Mouse (Mus musculus) central nervous system, embryonic 11.5 days (tissue): ENCODE data around the gene Mstn. TPM values are rescaled to one million over a fixed set of nuclear protein-coding genes. Genes with fewer than 3 reads are reported as not detected.

Experiments used
- polyA plus RNA-seq: library from polyadenylated mRNA; depleted of rRNA; stranded (reverse); fragments of >200 nt; gene quantifications from 2 replicates; pipeline ENCODE4 v1.2.3, GENCODE M21; 2012; rRNA removed

Gene Mstn
- polyA plus RNA-seq, result 0.41 and 2.2 TPM in 2 replicates

GRCm38 (mm10) chr1:53061340-53061739 lies at the start of gene Mstn:
Gene Mstn, plus strand, starts transcription at chr1:53061640.

GRCm38 (mm10) chr1:53020079-53020478 lies 41.4 kb upstream of the Mstn start, which contains the start of gene 1700019D03Rik:
Gene 1700019D03Rik, minus strand, starts transcription at chr1:53020179.

Other genes with a start within 250 kb of the Mstn start
- gene Inpp1, start 244.0 kb upstream of the Mstn start, polyA plus RNA-seq, result 7.5 and 9.7 TPM in 2 replicates
- 23.5 and 28.4 TPM in 2 replicates for gene Hibch, start 216.7 kb upstream of the Mstn start, polyA plus RNA-seq
- gene 1700019D03Rik, start 41.5 kb upstream of the Mstn start, polyA plus RNA-seq, result 1.0 and 1.8 TPM in 2 replicates
- 0.20 and 0.29 TPM in 2 replicates for gene 1700019A02Rik, start 126.0 kb downstream of the Mstn start, polyA plus RNA-seq
- gene Pms1, start 235.4 kb downstream of the Mstn start, polyA plus RNA-seq, result 12.9 and 14.2 TPM in 2 replicates
- gene Ormdl1, start 235.5 kb downstream of the Mstn start, polyA plus RNA-seq, result 28.9 and 47.4 TPM in 2 replicates
- gene Gm28778, start 235.5 kb downstream of the Mstn start, polyA plus RNA-seq, result 1.3 and 2.3 TPM in 2 replicates